Mouse (Mus musculus) megakaryocyte, embryonic 14.5 days (primary cell): ENCODE measurements around the gene Tnxb.

ENCODE experiments used
- FLI1 ChIP-seq: IDR thresholded peaks from 2 replicates; pipeline ENCODE4 v1.6.1; 2012; ENCODE audit warnings: low read length, inconsistent platforms, mixed read lengths
- GATA1 ChIP-seq: IDR thresholded peaks from 3 replicates; pipeline ENCODE4 v1.6.1; 2012; ENCODE audit warnings: mixed read lengths, low read length, inconsistent platforms, borderline replicate concordance

DNA sequence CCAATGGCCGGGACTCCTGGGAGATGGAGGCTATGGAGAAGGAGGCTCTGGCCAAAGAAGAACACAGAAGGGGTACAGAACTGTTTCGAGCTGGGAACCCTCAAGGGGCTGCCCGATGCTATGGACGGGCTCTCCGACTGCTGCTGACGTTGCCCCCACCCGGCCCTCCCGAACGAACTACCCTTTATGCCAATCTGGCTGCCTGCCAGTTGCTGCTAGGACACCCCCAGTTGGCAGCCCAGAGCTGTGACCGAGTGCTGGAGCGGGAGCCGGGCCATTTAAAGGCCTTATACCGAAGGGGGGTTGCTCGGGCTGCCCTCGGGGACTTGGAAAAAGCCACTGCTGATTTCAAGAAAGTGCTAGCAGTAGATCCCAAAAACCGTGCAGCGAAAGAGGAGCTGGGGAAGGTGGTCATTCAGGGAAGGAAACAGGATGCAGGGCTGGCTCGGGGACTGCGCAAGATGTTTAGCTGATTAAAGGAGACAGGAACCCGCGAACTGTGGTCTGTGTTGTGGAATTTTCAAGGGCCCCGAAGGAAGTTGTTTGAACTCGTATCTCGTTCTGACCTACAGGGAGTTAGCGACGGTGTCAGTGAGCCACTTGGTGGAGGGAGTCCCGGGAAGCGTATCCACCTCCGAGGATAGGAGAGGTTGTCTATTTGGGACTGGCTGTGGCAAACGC, 24.4 kb upstream of the Tnxb start:
- no peak for TF ChIP-seq GATA1
- TF ChIP-seq FLI1: no peak
